Comparison of ENCODE assay signal across 22 mouse cellular contexts in the genomic region with DNA sequence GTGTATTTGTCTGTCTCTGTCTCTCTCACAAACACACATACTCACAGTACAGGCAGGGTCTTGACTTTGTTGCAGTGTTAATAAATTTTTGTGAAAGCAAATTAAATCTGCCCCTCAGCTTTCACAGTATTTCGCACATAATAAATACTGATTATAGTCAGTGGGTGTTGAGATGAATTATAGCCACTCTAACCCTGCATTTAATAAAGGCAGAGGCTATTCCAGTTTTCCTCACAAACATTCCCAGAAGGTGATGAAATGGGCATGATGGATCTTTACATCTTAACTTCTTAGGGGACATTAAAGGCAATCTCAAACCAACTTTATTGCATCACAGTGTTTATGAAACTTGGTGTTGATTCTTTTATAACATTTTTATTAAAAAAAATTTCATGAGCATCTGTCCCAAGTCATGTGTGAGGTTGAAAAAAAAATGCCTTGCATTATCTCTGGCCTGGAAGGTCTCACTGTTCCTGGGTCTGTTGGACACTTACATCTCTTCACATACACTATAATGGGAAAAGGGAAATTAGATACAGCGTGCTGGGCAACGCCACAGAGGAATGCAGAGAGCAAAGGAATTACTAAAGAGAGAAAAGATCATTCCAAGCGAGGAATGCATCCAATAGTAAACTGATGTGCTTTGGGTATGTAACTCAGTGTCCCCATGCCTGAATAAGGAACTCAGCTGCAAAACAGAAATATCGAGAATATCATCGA.
A peak's percentile ranks its signal among the peaks of the same experiment; 100 is the strongest.
DNase-seq lines count a peak whose midpoint lies in the region; ATAC-seq lines count a peak whose summit lies in the region.
"Had no signal": no experiment of that assay in that cellular context is flagged by ENCODE, and none has a peak within 500 bp of the region (broad histone marks: within the 10 kb centered on the region; RNA-seq: fewer than 3 reads in every experiment).

No protein-coding gene starts in this region.

- peak; percentile 76 for ATAC-seq in limb, embryonic 11.5 days (ENCODE audit: insufficient number of reproducible peaks, low FRiP score, low TSS enrichment, low read depth)
- ATAC-seq in kidney, embryonic 15.5 days (replicated peaks; ENCODE audit: low FRiP score), result no peak
- ATAC-seq: forebrain, embryonic 14.5 days; hindbrain, embryonic 16.5 days; intestine, postnatal 0 days; lung, postnatal 0 days had no signal

- 56% methylated on average over 6 of the region's 6 CpGs for WGBS in limb, embryonic 11.5 days
- 56% methylated on average over 6 of the region's 6 CpGs for WGBS in limb, embryonic 10.5 days
- WGBS in kidney, embryonic 15.5 days, result 76% methylated on average over 6 of the region's 6 CpGs

- no peak overlapping the region for H3K4me3 ChIP-seq in limb, embryonic 11.5 days (ENCODE audit: low read depth, low read length)
- no peak overlapping the region for H3K4me3 ChIP-seq in limb, embryonic 10.5 days
- no peak overlapping the region for H3K4me3 ChIP-seq in kidney, embryonic 15.5 days (replicated peaks)
- H3K4me3 ChIP-seq: embryonic facial prominence, embryonic 15.5 days; heart, embryonic 12.5 days had no signal

- peak; percentile 26 for DNase-seq in embryo, embryonic 10.5 days (ENCODE audit: low spot score)
- DNase-seq in embryo, embryonic 11 days, result no peak
- DNase-seq in limb, embryonic 11.5 days (ENCODE audit: low spot score), result no peak
- no peak for DNase-seq in limb, embryonic 10.5 days (ENCODE audit: low spot score)
- DNase-seq in 3T3-L1 (ENCODE audit: low read depth, low spot score), result peak; percentile 16
- peak; percentile 20 for DNase-seq in mesoderm, embryonic 11.5 days (ENCODE audit: low read depth, low spot score)
- DNase-seq: adrenal gland, postnatal 25 days; cerebellum, adult 8-10 months; cerebellum, postnatal 36 days; gastrocnemius, postnatal 10 days; heart, postnatal 10 days; kidney, postnatal 36 days; layer of hippocampus, adult 9-11 months; thymus, postnatal 14 days had no signal

- no peak overlapping the region for H3K9ac ChIP-seq in limb, embryonic 11.5 days (ENCODE audit: low read length)
- no peak overlapping the region for H3K9ac ChIP-seq in kidney, embryonic 15.5 days
- H3K9ac ChIP-seq: embryonic facial prominence, embryonic 15.5 days; heart, embryonic 12.5 days had no signal

- no peak overlapping the region for H3K4me2 ChIP-seq in limb, embryonic 11.5 days (ENCODE audit: low read depth, severe bottlenecking)
- H3K4me2 ChIP-seq in kidney, embryonic 15.5 days, result no peak overlapping the region
- H3K4me2 ChIP-seq: embryonic facial prominence, embryonic 15.5 days; heart, embryonic 12.5 days had no signal

- no peak overlapping the region for H3K27ac ChIP-seq in limb, embryonic 11.5 days (replicated peaks; ENCODE audit: low read depth, low read length)
- no peak overlapping the region for H3K27ac ChIP-seq in limb, embryonic 10.5 days
- no peak overlapping the region for H3K27ac ChIP-seq in kidney, embryonic 15.5 days
- H3K27ac ChIP-seq: embryonic facial prominence, embryonic 15.5 days; macrophage had no signal

- 0 out of 2 replicates have a peak, but pooled peaks cover 8% of the 10 kb centered on the region for H3K4me1 ChIP-seq in limb, embryonic 11.5 days (ENCODE audit: control insufficient read depth, insufficient read depth, low read length)
- H3K4me1 ChIP-seq in limb, embryonic 10.5 days, result peaks cover 33% of the 10 kb centered on the region
- no peaks in the 10 kb centered on the region for H3K4me1 ChIP-seq in kidney, embryonic 15.5 days
- H3K4me1 ChIP-seq: embryonic facial prominence, embryonic 15.5 days; heart, embryonic 12.5 days had no signal

- no peaks in the 10 kb centered on the region for H3K27me3 ChIP-seq in limb, embryonic 11.5 days (ENCODE audit: control insufficient read depth, insufficient read depth, low read length)
- peaks cover 52% of the 10 kb centered on the region for H3K27me3 ChIP-seq in limb, embryonic 10.5 days (ENCODE audit: low read depth, poor library complexity, severe bottlenecking)
- H3K27me3 ChIP-seq in kidney, embryonic 15.5 days, result no peaks in the 10 kb centered on the region
- H3K27me3 ChIP-seq: embryonic facial prominence, embryonic 15.5 days; heart, embryonic 12.5 days had no signal

- H3K36me3 ChIP-seq in limb, embryonic 11.5 days (ENCODE audit: control insufficient read depth, insufficient read depth, low read length), result no peaks in the 10 kb centered on the region
- H3K36me3 ChIP-seq in limb, embryonic 10.5 days, result no peaks in the 10 kb centered on the region
- no peaks in the 10 kb centered on the region for H3K36me3 ChIP-seq in kidney, embryonic 15.5 days
- H3K36me3 ChIP-seq: embryonic facial prominence, embryonic 15.5 days; heart, embryonic 12.5 days had no signal

- H3K9me3 ChIP-seq in limb, embryonic 11.5 days (ENCODE audit: control insufficient read depth, low read length), result no peaks in the 10 kb centered on the region
- no peaks in the 10 kb centered on the region for H3K9me3 ChIP-seq in limb, embryonic 10.5 days (replicated peaks)
- no peaks in the 10 kb centered on the region for H3K9me3 ChIP-seq in kidney, embryonic 15.5 days (replicated peaks)
- H3K9me3 ChIP-seq: embryonic facial prominence, embryonic 15.5 days; heart, embryonic 12.5 days had no signal

Comparison
In these comparisons a context has a peak if more than half of its experiments do, and no peak if none do; other contexts are left out.
1. DNase-seq: peak in embryo, embryonic 10.5 days (single experiment), 3T3-L1 (single experiment) and mesoderm, embryonic 11.5 days (single experiment); none in embryo, embryonic 11 days (single experiment), limb, embryonic 11.5 days (single experiment) and limb, embryonic 10.5 days (single experiment).